Mouse (Mus musculus) hindbrain, embryonic 13.5 days (tissue): Measurements from ENCODE around the gene Rpl18a. TPM values are rescaled to one million over a fixed set of nuclear protein-coding genes. Genes with fewer than 3 reads are reported as not detected.

ENCODE experiments used
- ATAC-seq: fragments of 200-750 bp; cut with Nextera tagmentation; 2 replicates; pipeline ENCODE4 v1.8.0; 2017; ENCODE audit warnings: moderate TSS enrichment; ENCODE audit not compliant: low FRiP score
- H3K27ac ChIP-seq: fragments of 300-500 bp; sonication (generic); 2 replicates; pipeline ENCODE4 v1.5.1; 2015; ENCODE audit warnings: inconsistent platforms, mild to moderate bottlenecking, moderate library complexity
- H3K27me3 ChIP-seq: fragments of 300-500 bp; sonication (generic); 2 replicates; pipeline ENCODE4 v1.6.1; 2015; ENCODE audit warnings: mild to moderate bottlenecking, inconsistent platforms
- H3K36me3 ChIP-seq: fragments of 300-500 bp; sonication (generic); 2 replicates; pipeline ENCODE4 v1.6.1; 2015; ENCODE audit warnings: mild to moderate bottlenecking, inconsistent platforms
- H3K4me1 ChIP-seq: fragments of 300-500 bp; sonication (generic); replicated peaks from 2 replicates; pipeline ENCODE4 v1.6.1; 2015; ENCODE audit warnings: inconsistent platforms
- H3K4me2 ChIP-seq: fragments of 300-500 bp; sonication (generic); 2 replicates; pipeline ENCODE4 v1.6.1; 2015; ENCODE audit warnings: inconsistent platforms, mild to moderate bottlenecking, moderate library complexity
- H3K4me3 ChIP-seq: fragments of 300-500 bp; sonication (generic); 2 replicates; pipeline ENCODE4 v1.5.1; 2015; ENCODE audit warnings: mild to moderate bottlenecking, inconsistent platforms
- H3K9ac ChIP-seq: fragments of 300-500 bp; sonication (generic); 2 replicates; pipeline ENCODE4 v1.6.1; 2015; ENCODE audit warnings: mild to moderate bottlenecking, inconsistent platforms
- H3K9me3 ChIP-seq: fragments of 300-500 bp; sonication (generic); 2 replicates; pipeline ENCODE4 v1.6.1; 2016; ENCODE audit warnings: inconsistent platforms
- WGBS: fragments of 180-500 bp; shearing (Covaris S2); methylation state at CpG from one replicate; pipeline ENCODE4 v1.1.7; 2015; 5-methylcytosine and 5-hydroxymethylcytosine counted together
- polyA plus RNA-seq: library from polyadenylated mRNA; unstranded; fragments of >200 nt; fragmentation: Nextera tagmentation; extraction: Ambion mirVana; gene quantifications from 2 replicates; pipeline ENCODE4 v1.2.1, GENCODE M21; 2015

Rpl18a gene
- polyA plus RNA-seq, 1 experiment from 2014 or later = 2,711 TPM

DNA sequence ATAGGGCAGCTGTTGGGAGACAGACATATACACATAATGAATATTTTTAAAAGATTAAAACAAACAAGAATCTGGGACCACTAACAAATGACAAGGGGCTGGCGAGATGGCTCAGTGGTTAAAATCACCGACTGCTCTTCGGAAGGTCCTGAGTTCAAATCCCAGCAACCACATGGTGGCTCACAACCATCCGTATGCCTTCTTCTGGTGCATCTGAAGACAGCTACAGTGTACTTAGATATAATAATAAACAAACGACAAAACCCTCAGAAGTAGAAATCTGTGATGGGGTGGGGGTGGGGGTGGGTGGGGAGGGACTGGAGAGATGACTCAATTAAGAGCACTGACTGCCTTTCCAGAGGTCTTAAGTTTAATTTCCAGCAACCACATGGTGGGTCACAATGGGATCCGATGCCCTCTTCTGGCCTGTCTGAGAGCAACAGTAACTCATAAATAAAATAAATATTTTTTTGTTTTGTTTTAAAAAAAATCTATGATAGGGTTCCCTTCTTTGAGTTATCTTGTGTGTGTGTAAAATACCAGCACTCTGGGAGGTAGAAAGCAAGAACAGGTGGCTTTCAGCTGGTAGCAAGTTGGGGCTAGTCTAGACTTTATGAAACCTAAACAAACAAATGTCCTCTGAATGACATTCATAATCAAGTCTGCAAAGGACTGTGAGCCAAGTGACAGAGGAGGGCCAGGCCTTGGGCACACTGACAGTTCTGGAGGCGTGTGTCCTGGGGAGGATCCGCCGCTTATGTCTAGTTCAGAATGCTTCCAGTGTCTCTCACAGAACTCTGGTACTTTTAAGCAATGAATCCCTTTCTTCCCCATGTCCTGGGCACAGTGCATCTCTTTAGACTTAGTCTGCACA, 23.1 kb upstream of the Rpl18a start:
- 0 out of 2 replicates have a peak, but pooled peaks cover 3% of the 10 kb centered on the region for H3K4me1 ChIP-seq
- H3K9ac ChIP-seq = no peak overlapping the region
- H3K4me3 ChIP-seq = no peak overlapping the region
- H3K36me3 ChIP-seq = peaks cover 64% of the 10 kb centered on the region
- ATAC-seq = no peak
- H3K27ac ChIP-seq = no peak overlapping the region
- 95% methylated on average over 9 of the region's 9 CpGs for whole genome bisulfite sequencing
- no peaks in the 10 kb centered on the region for H3K9me3 ChIP-seq
- H3K27me3 ChIP-seq = no peaks in the 10 kb centered on the region
- no peak overlapping the region for H3K4me2 ChIP-seq

- no peak overlapping the region for H3K4me2 ChIP-seq
- no peaks in the 10 kb centered on the region for H3K9me3 ChIP-seq
These were observed 17.5 kb upstream of the Rpl18a start for GRCm38 (mm10) chr8:70914704-70915103.

DNA sequence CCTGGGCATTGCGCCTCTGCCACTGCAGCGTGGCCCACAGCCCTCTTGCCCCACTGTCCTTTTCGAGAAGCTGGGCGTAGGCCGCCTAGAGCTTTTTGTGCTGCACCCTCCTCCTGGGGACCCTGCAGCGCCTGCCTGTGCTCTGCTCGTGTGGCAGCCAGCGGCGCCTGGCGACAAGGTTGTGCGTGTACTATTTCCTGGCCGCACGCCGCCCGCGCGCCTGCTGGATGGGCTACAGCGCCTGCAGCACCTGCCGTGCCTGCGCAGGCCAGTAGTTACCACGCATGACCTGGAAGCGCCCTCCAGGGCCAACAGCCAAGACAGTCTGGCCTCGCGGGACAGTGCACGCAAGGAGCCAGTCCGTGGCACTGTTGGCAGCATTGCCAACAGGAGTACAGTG, 16.3 kb upstream of the Rpl18a start:
- ATAC-seq = no peak

More at GRCm38 (mm10) chr8:70914704-70915103, 17.5 kb upstream of the Rpl18a start:
- H3K4me3 ChIP-seq = no peak overlapping the region
- no peak for ATAC-seq
- 0 out of 2 replicates have a peak overlapping the region, but pooled peaks have one; percentile 13 for H3K9ac ChIP-seq
- H3K4me1 ChIP-seq = 0 out of 2 replicates have a peak, but pooled peaks cover 11% of the 10 kb centered on the region
- no peak overlapping the region for H3K27ac ChIP-seq
- no peaks in the 10 kb centered on the region for H3K27me3 ChIP-seq
- peaks cover 91% of the 10 kb centered on the region for H3K36me3 ChIP-seq
- WGBS = 92% methylated on average over 17 of the region's 17 CpGs

GRCm38 (mm10) chr8:70912955-70913354, 15.7 kb upstream of the Rpl18a start:
- peaks cover 80% of the 10 kb centered on the region for H3K36me3 ChIP-seq
- no peaks in the 10 kb centered on the region for H3K27me3 ChIP-seq
- H3K4me1 ChIP-seq = 0 out of 2 replicates have a peak, but pooled peaks cover 11% of the 10 kb centered on the region
- H3K4me2 ChIP-seq = no peak overlapping the region
- ATAC-seq = no peak
- whole genome bisulfite sequencing = 93% methylated on average over 30 of the region's 30 CpGs
- H3K27ac ChIP-seq = no peak overlapping the region
- H3K4me3 ChIP-seq = no peak overlapping the region
- H3K9me3 ChIP-seq = no peaks in the 10 kb centered on the region
- H3K9ac ChIP-seq = no peak overlapping the region

More for the DNA sequence above, 16.3 kb upstream of the Rpl18a start:
- H3K27ac ChIP-seq = no peak overlapping the region
- 0 out of 2 replicates have a peak, but pooled peaks cover 11% of the 10 kb centered on the region for H3K4me1 ChIP-seq
- no peak overlapping the region for H3K9ac ChIP-seq
- 94% methylated on average over 26 of the region's 26 CpGs for WGBS
- no peak overlapping the region for H3K4me2 ChIP-seq
- no peak overlapping the region for H3K4me3 ChIP-seq
- peaks cover 86% of the 10 kb centered on the region for H3K36me3 ChIP-seq
- no peaks in the 10 kb centered on the region for H3K27me3 ChIP-seq
- H3K9me3 ChIP-seq = no peaks in the 10 kb centered on the region

- Histone ChIP-seq H3K4me1 (peaks cover 24% of the 10 kb centered on the region), H3K27ac (no peak overlapping the region), H3K36me3 (peaks cover 67% of the 10 kb centered on the region), H3K9me3 (no peaks in the 10 kb centered on the region), H3K4me2 (no peak overlapping the region), H3K9ac (no peak overlapping the region), H3K4me3 (no peak overlapping the region), H3K27me3 (no peaks in the 10 kb centered on the region)
- WGBS = 86% methylated on average over 5 of the region's 5 CpGs
- no peak for ATAC-seq
These were observed 14.4 kb upstream of the Rpl18a start for GRCm38 (mm10) chr8:70911596-70911995.

DNA sequence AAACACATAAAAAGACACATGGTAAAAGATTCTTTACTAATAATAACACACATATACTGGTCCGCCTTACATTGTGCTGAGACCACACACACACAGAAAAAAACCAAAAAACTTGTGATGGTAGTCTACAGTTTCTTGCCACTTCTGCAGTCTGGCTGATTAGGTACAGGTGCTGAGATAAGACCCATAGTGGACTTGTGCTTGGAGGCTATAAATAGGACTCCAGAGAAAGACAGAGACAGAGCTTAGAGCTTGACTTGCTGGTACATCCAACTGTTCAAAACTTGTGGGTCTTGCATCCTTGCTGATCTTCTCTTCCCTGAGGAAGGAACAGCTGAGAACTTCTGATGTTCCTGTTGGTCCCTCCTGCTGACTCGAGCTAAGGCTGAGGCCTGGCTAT, 10.3 kb upstream of the Rpl18a start:
- H3K4me2 ChIP-seq = no peak overlapping the region
- no peaks in the 10 kb centered on the region for H3K9me3 ChIP-seq
- WGBS = 95% methylated on average over 2 of the region's 2 CpGs
- peaks cover 28% of the 10 kb centered on the region for H3K4me1 ChIP-seq
- ATAC-seq = no peak
- H3K36me3 ChIP-seq = peaks cover 26% of the 10 kb centered on the region
- H3K9ac ChIP-seq = no peak overlapping the region
- no peak overlapping the region for H3K27ac ChIP-seq
- no peak overlapping the region for H3K4me3 ChIP-seq
- H3K27me3 ChIP-seq = peaks cover 21% of the 10 kb centered on the region

DNA sequence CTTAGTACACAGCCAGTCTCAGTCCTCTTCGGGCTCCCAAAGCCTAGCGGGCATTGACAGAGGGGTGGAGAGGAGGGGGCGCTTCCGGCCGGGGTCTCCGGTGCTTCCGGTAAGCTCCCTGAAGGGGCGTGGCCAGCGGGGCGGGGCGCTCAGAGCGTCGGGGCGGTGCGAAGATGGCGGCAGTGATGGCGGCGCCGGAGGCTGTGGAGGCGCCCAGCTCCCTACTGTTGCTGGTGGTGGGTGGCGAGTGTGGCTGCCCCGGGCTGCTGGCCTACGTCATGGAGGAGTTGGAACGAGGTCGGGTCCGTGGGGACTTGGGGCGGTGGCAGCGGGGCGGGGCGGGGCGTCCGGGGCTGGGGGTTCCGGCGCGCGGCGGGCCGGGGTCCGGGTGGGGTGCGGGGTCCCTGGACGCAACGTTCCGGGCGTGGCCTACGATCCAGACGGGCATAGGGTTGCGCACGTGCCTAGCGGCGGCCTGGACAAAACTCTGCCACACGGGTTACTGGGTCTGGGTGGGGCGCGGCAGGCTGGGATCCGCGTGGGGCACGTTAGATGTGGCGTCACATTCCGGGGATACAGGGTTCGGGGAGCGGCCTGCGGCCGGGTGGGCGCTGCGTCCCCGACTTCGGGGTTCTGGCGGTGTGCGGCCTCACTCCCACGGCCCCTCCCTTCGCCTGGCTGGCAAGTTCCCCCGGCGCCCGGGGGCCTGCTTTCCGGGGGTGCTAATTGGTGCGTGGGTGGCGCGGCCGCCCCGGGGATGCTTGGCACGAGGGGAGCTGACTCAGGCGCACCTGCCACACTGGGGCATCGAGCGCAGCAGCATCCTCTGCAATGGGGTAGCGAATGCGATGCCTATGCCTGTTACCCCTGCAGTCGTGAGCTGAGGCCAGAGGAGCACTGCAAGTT, 8.9 kb upstream of the Rpl18a start, which contains the start of gene Map1s:
Gene Map1s (plus strand): TSS at position 102 of the 906 bp plus-strand sequence.
- peak within 1 kb of the TSS; percentile 90 for H3K4me2 ChIP-seq
- peak within 1 kb of the TSS; percentile 88 for H3K4me3 ChIP-seq
- peak; percentile 94 for ATAC-seq
- peaks cover 30% of the 10 kb centered on the region for H3K27me3 ChIP-seq
- H3K4me1 ChIP-seq = peaks cover 24% of the 10 kb centered on the region
- WGBS = under 1% methylated on average over 64 of the region's 86 CpGs
- H3K36me3 ChIP-seq = peaks cover 12% of the 10 kb centered on the region
- no peaks in the 10 kb centered on the region for H3K9me3 ChIP-seq
- peak within 1 kb of the TSS; percentile 94 for H3K27ac ChIP-seq
- peak within 1 kb of the TSS; percentile 96 for H3K9ac ChIP-seq

- H3K9ac ChIP-seq = peak overlapping the region; percentile 96
These were observed 8.2 kb upstream of the Rpl18a start for GRCm38 (mm10) chr8:70905463-70905830.

DNA sequence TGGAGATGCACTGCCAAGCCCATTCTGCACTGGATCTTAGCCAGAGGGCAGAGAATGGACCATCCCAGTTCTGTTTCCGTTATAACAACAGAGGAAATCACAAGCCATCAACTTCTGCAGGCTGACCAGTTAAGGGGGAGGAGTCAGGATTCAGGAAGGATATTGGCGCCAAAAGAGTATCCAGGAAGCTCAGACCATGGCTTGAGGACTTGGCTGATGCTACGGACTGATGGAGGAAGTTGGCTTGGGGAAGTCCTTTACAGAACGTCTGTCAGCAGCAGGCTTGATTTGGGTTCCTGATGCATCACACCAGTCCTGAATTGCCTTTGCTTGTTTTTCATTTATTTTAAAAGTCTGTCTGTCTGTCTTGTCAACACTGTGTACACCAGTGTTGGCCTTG, 7.3 kb upstream of the Rpl18a start:
- no peak for ATAC-seq
- no peaks in the 10 kb centered on the region for H3K9me3 ChIP-seq
- H3K4me1 ChIP-seq = peaks cover 22% of the 10 kb centered on the region
- H3K9ac ChIP-seq = no peak overlapping the region
- H3K4me2 ChIP-seq = no peak overlapping the region
- 67% methylated on average over 4 of the region's 4 CpGs for WGBS
- H3K27ac ChIP-seq = no peak overlapping the region
- no peak overlapping the region for H3K4me3 ChIP-seq
- peaks cover 30% of the 10 kb centered on the region for H3K27me3 ChIP-seq
- peaks cover 4% of the 10 kb centered on the region; the same call in 1 of the 2 replicates for H3K36me3 ChIP-seq

More at GRCm38 (mm10) chr8:70905463-70905830, 8.2 kb upstream of the Rpl18a start:
- peak overlapping the region; percentile 94 for H3K27ac ChIP-seq
- 17% methylated on average over 8 of the region's 8 CpGs for WGBS
- peaks cover 22% of the 10 kb centered on the region for H3K4me1 ChIP-seq
- ATAC-seq = peak; percentile 62
- no peaks in the 10 kb centered on the region for H3K9me3 ChIP-seq
- H3K4me3 ChIP-seq = peak overlapping the region; percentile 88
- H3K36me3 ChIP-seq = peaks cover 6% of the 10 kb centered on the region; the same call in 1 of the 2 replicates
- H3K27me3 ChIP-seq = peaks cover 30% of the 10 kb centered on the region
- peak overlapping the region; percentile 90 for H3K4me2 ChIP-seq

GRCm38 (mm10) chr8:70903582-70903981, 6.4 kb upstream of the Rpl18a start:
- no peak for ATAC-seq
- Histone ChIP-seq H3K36me3 (no peaks in the 10 kb centered on the region), H3K9me3 (no peaks in the 10 kb centered on the region), H3K4me1 (peaks cover 23% of the 10 kb centered on the region), H3K27me3 (peaks cover 30% of the 10 kb centered on the region), H3K4me3 (no peak overlapping the region), H3K9ac (no peak overlapping the region), H3K27ac (no peak overlapping the region), H3K4me2 (no peak overlapping the region)

DNA sequence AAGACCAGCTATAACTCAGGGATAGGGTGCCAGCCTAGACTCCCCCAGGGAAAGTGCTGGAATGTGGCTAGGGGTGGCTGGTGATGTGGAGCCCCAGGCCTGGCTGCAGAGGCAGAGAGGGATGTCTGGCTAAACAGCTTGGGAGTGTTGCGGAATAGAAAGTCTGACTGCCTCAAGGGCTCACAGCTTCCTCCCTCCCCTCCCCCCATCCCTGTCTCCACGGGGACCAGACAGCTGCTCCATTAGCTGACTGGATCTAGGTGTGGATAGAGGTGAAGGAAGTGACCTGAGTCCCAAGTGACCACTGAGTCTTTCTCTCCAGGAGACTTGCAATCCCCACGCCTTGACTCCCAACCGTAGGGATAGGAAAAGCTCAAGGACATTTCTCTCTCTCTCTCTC, 5.9 kb upstream of the Rpl18a start:
- Histone ChIP-seq H3K4me3 (no peak overlapping the region), H3K4me1 (peaks cover 28% of the 10 kb centered on the region), H3K36me3 (no peaks in the 10 kb centered on the region), H3K27ac (no peak overlapping the region), H3K27me3 (peaks cover 30% of the 10 kb centered on the region), H3K4me2 (no peak overlapping the region), H3K9me3 (no peaks in the 10 kb centered on the region), H3K9ac (peak overlapping the region; percentile 35; the same call in 1 of the 2 replicates)
- no peak for ATAC-seq
- WGBS = 42% methylated on average over 4 of the region's 4 CpGs

DNA sequence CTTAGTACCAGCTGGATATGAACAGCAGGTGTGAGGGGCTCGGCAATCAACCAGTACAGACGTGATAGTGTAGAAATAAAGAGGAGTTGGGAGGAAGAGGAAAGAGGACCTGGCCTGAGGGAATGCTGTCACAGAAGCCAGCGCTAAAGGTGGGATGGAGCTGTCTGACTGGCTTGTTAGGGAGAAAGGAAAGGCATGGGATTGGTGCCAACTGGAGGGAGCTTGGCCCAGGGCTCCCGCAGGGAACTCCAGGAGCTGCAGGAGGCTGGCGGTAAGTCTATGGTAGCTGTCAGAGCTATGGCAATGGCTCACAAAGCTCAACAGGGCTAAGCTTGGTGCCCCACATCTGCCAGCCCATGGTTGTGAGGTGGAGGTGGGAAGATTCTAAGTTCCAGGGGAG, 5.0 kb upstream of the Rpl18a start:
- no peaks in the 10 kb centered on the region for H3K9me3 ChIP-seq
- no peak for ATAC-seq
- H3K4me2 ChIP-seq = no peak overlapping the region
- H3K9ac ChIP-seq = 0 out of 2 replicates have a peak overlapping the region, but pooled peaks have one; percentile 24
- 38% methylated on average over 5 of the region's 5 CpGs for WGBS
- H3K27ac ChIP-seq = no peak overlapping the region
- no peak overlapping the region for H3K4me3 ChIP-seq
- H3K4me1 ChIP-seq = peaks cover 22% of the 10 kb centered on the region
- H3K36me3 ChIP-seq = no peaks in the 10 kb centered on the region
- H3K27me3 ChIP-seq = peaks cover 30% of the 10 kb centered on the region
